9 mouse cellular contexts compared by ENCODE assay signal in the genomic region with DNA sequence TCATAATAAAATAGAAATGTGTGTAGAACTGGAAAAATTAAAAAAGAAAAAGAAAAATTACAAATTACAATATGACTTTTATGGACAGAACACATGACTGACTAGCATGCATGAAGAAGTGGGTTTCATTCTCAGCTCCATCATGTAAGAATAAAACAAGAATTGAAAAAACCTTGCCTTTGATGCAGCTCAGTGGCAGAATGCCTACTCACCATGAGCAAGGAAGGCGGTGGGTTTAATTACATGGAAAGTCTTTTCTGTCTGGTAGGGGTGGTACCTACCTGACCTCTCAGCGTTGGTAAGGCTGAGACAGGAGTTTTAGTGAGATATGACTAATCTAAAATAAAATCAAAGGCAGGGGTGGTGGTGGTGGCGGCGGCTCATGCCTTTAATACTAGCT. TPM values are rescaled to one million over a fixed set of nuclear protein-coding genes. Genes with fewer than 3 reads are reported as not detected.
DNase-seq lines count a peak whose midpoint lies in the region; ATAC-seq lines count a peak whose summit lies in the region.
"Had no signal": no experiment of that assay in that cellular context is flagged by ENCODE, and none has a peak within 500 bp of the region (broad histone marks: within the 10 kb centered on the region; RNA-seq: fewer than 3 reads in every experiment).

No protein-coding gene starts in this region.

- H3K4me3 ChIP-seq in forebrain, embryonic 12.5 days (replicated peaks) = peak overlapping the region; percentile 15; the same call in 1 of the 2 replicates
- H3K4me3 ChIP-seq in liver, embryonic 12.5 days = peak overlapping the region; percentile 70

- no peaks in the 10 kb centered on the region for H3K9me3 ChIP-seq in forebrain, embryonic 12.5 days
- no peaks in the 10 kb centered on the region for H3K9me3 ChIP-seq in liver, embryonic 12.5 days (replicated peaks)

- DNase-seq in embryo, embryonic 10.5 days (ENCODE audit: low spot score) = peak; percentile 9
- no peak for DNase-seq in embryo, embryonic 9.5 days (ENCODE audit: extremely low spot score)
- peak; percentile 7 for DNase-seq in 3T3-L1 (ENCODE audit: low read depth, low spot score)
- no peak for DNase-seq in cerebellum, postnatal 10 days
- DNase-seq in frontal cortex, adult 2 months (ENCODE audit: extremely low spot score in 1 of 2, low spot score in 1 of 2) = no peak

- ATAC-seq in forebrain, embryonic 12.5 days (ENCODE audit: low FRiP score) = no peak
- ATAC-seq in liver, embryonic 12.5 days = no peak
- no peak for ATAC-seq in megakaryocyte-erythroid progenitor cell, adult 5-6 weeks (replicated peaks; ENCODE audit: low FRiP score, low TSS enrichment, poor library complexity, severe bottlenecking)

- H3K4me2 ChIP-seq in forebrain, embryonic 12.5 days = peak overlapping the region; percentile 70
- peak overlapping the region; percentile 94 for H3K4me2 ChIP-seq in liver, embryonic 12.5 days

- no peak overlapping the region for H3K27ac ChIP-seq in forebrain, embryonic 12.5 days
- no peak overlapping the region for H3K27ac ChIP-seq in liver, embryonic 12.5 days

- H3K4me1 ChIP-seq in forebrain, embryonic 12.5 days = peaks cover 10% of the 10 kb centered on the region
- H3K4me1 ChIP-seq in liver, embryonic 12.5 days = peaks cover 25% of the 10 kb centered on the region

- no peaks in the 10 kb centered on the region for H3K27me3 ChIP-seq in forebrain, embryonic 12.5 days
- H3K27me3 ChIP-seq in liver, embryonic 12.5 days (replicated peaks) = no peaks in the 10 kb centered on the region

- no peak overlapping the region for H3K9ac ChIP-seq in forebrain, embryonic 12.5 days
- peak overlapping the region; percentile 27; the same call in 1 of the 2 replicates for H3K9ac ChIP-seq in liver, embryonic 12.5 days

- no peaks in the 10 kb centered on the region; the same call in 1 of the 2 replicates for H3K36me3 ChIP-seq in forebrain, embryonic 12.5 days (replicated peaks)
- H3K36me3 ChIP-seq in liver, embryonic 12.5 days = no peaks in the 10 kb centered on the region

- WGBS in forebrain, embryonic 12.5 days = 72% methylated on average over 4 of the region's 4 CpGs
- 21% methylated on average over 4 of the region's 4 CpGs for WGBS in liver, embryonic 12.5 days (ENCODE audit: insufficient replicate concordance)

RNA-seq across cellular contexts. Expression of gene Alyref2, which starts 1.3 kb away (rescaled TPM):
- 17.1 and 20.2 TPM in 2 replicates for polyA plus RNA-seq in forebrain, embryonic 12.5 days (2016; fragmentation: Nextera tagmentation; extraction: Ambion mirVana)
- 4.2 and 4.8 TPM in 2 replicates for polyA plus RNA-seq in liver, embryonic 12.5 days (2016; fragmentation: Nextera tagmentation; extraction: Ambion mirVana)
- polyA plus RNA-seq in frontal cortex, adult 2 months (2012; rRNA removed) = 6.4 and 7.3 TPM in 2 replicates
- total RNA-seq in megakaryocyte-erythroid progenitor cell, adult 5-6 weeks (2014; fragmentation: Nextera tagmentation) = 5.5 and 10.9 TPM in 2 replicates
- 3.5 and 5.3 TPM in 2 replicates for total RNA-seq in megakaryocyte-erythroid progenitor cell, adult 5-6 weeks (2017)

RNA-seq across cellular contexts. Expression of gene Itln1, which starts 30.5 kb away (rescaled TPM):
- not detected in 2 replicates for polyA plus RNA-seq in forebrain, embryonic 12.5 days (2016; fragmentation: Nextera tagmentation; extraction: Ambion mirVana)
- not detected in 2 replicates for polyA plus RNA-seq in liver, embryonic 12.5 days (2016; fragmentation: Nextera tagmentation; extraction: Ambion mirVana)
- not detected in 2 replicates for polyA plus RNA-seq in frontal cortex, adult 2 months (2012; rRNA removed)
- not detected in 2 replicates for total RNA-seq in megakaryocyte-erythroid progenitor cell, adult 5-6 weeks (2014; fragmentation: Nextera tagmentation)
- total RNA-seq in megakaryocyte-erythroid progenitor cell, adult 5-6 weeks (2017) = not detected in 2 replicates
- polyA plus RNA-seq: embryonic facial prominence, embryonic 11.5 days had no signal

RNA-seq across cellular contexts. Expression of gene Cd244a, which starts 54.4 kb away (rescaled TPM):
- polyA plus RNA-seq in forebrain, embryonic 12.5 days (2016; fragmentation: Nextera tagmentation; extraction: Ambion mirVana) = not detected in 2 replicates
- polyA plus RNA-seq in liver, embryonic 12.5 days (2016; fragmentation: Nextera tagmentation; extraction: Ambion mirVana) = 0.48 and 0.50 TPM in 2 replicates
- polyA plus RNA-seq in frontal cortex, adult 2 months (2012; rRNA removed) = 0.04 TPM in 1 of 2 replicates, not detected in the other
- total RNA-seq in megakaryocyte-erythroid progenitor cell, adult 5-6 weeks (2014; fragmentation: Nextera tagmentation) = 1.8 and 3.9 TPM in 2 replicates
- 1.7 and 2.4 TPM in 2 replicates for total RNA-seq in megakaryocyte-erythroid progenitor cell, adult 5-6 weeks (2017)
- polyA plus RNA-seq: embryonic facial prominence, embryonic 11.5 days had no signal

Comparison
In these comparisons a context has a peak if more than half of its experiments do, and no peak if none do; other contexts are left out.
1. DNase-seq: peak in embryo, embryonic 10.5 days (single experiment) and 3T3-L1 (single experiment); none in embryo, embryonic 9.5 days (single experiment), cerebellum, postnatal 10 days (0 of 2) and frontal cortex, adult 2 months (0 of 2).